Mouse (Mus musculus): ENCODE results near the gene Rpl26. TPM values are rescaled to one million over a fixed set of nuclear protein-coding genes. Genes with fewer than 3 reads are reported as not detected.

The Rpl26 gene
- polyA plus RNA-seq (2017; shearing (Covaris generic)) = 791 TPM

GRCm38 (mm10) chr11:68901351-68902046 is at the start of gene Rpl26:
TSS of gene Rpl26 (plus strand) at chr11:68901583.

DNA sequence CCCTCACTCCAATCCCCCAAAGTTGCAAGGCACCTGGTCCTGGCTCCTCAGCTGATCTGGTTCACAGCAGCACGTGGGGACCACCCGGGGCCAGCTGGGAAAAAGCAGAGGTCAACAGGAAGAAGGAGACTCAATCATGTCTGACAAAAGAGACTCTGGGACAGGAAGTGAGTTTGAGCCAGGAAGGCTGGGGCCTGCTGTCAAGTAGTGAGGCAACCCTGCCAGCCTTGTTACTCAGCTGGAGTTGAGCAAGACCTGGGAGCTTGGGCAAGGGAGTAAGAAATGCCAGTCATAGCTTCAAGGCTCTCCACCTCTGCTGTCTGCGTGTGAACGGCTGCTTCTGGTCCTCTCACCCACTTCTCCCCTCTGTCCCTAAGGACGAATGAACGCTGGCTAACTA is 29.6 kb upstream of the Rpl26 start, which contains the start of gene Ndel1:
Gene Ndel1 (minus strand): TSS at position 111 of the 400 bp plus-strand sequence.

GRCm38 (mm10) chr11:68888253-68888652 is 13.1 kb upstream of the Rpl26 start, which contains the start of gene Rnf222:
TSS of gene Rnf222 (plus strand) at chr11:68888553.

DNA sequence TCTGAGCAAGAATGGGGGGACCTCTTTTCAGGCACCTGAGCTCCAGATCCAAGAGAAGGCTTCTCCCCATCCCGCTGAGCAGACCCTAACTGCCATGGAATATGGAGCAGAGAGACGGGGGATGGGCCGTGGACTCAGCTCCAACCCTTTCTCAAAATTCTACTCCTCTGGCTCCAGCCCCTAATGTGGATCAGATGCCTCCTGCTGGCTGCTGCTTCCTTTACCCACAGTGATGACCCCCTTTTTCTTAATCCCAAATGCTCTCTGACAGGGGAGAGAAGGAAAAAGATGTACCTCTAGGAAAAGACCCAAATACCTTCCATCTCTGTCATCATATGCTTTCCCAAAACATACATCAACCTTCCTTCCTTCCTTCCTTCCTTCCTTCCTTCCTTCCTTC is 25.6 kb downstream of the Rpl26 start, which contains the start of gene Odf4:
Gene Odf4 (minus strand): TSS at position 101 of the 400 bp plus-strand sequence.

Other genes with a start within 250 kb of the Rpl26 start
- 2.3 TPM for gene Myh10, start 210.0 kb upstream of the Rpl26 start, polyA plus RNA-seq (2017; shearing (Covaris generic))
- gene Ndel1, start 29.7 kb upstream of the Rpl26 start, polyA plus RNA-seq (2017; shearing (Covaris generic)) = 155 TPM
- not detected for gene Rnf222, start 13.0 kb upstream of the Rpl26 start, polyA plus RNA-seq (2017; shearing (Covaris generic))
- 0.48 TPM for gene Odf4, start 25.5 kb downstream of the Rpl26 start, polyA plus RNA-seq (2017; shearing (Covaris generic))
- gene Arhgef15, start 55.9 kb downstream of the Rpl26 start, polyA plus RNA-seq (2017; shearing (Covaris generic)) = 0.24 TPM
- gene Slc25a35, start 66.5 kb downstream of the Rpl26 start, polyA plus RNA-seq (2017; shearing (Covaris generic)) = 4.6 TPM
- 3.6 TPM for gene Rangrf, start 73.6 kb downstream of the Rpl26 start, polyA plus RNA-seq (2017; shearing (Covaris generic))
- gene Pfas, start 106.9 kb downstream of the Rpl26 start, polyA plus RNA-seq (2017; shearing (Covaris generic)) = 1.8 TPM
- gene Ctc1, start 114.3 kb downstream of the Rpl26 start, polyA plus RNA-seq (2017; shearing (Covaris generic)) = 15.3 TPM
- 2.2 TPM for gene Aurkb, start 144.1 kb downstream of the Rpl26 start, polyA plus RNA-seq (2017; shearing (Covaris generic))
- gene Borcs6, start 158.1 kb downstream of the Rpl26 start, polyA plus RNA-seq (2017; shearing (Covaris generic)) = 5.9 TPM
- gene Tmem107, start 169.2 kb downstream of the Rpl26 start, polyA plus RNA-seq (2017; shearing (Covaris generic)) = 13.6 TPM
- 250 TPM for gene Vamp2, start 186.9 kb downstream of the Rpl26 start, polyA plus RNA-seq (2017; shearing (Covaris generic))
- gene Per1, start 193.6 kb downstream of the Rpl26 start, polyA plus RNA-seq (2017; shearing (Covaris generic)) = 81.1 TPM
- gene Hes7, start 218.8 kb downstream of the Rpl26 start, polyA plus RNA-seq (2017; shearing (Covaris generic)) = 0.35 TPM
- gene 9130213A22Rik, start 221.0 kb downstream of the Rpl26 start, polyA plus RNA-seq (2017; shearing (Covaris generic)) = 0.63 TPM
- 0.69 TPM for gene Aloxe3, start 224.3 kb downstream of the Rpl26 start, polyA plus RNA-seq (2017; shearing (Covaris generic))

Measured in effector memory CD4-positive, alpha-beta T cell, adult 7 months (primary cell).